Mouse (Mus musculus): Measurements from ENCODE around the gene Ephx3.

- TF ChIP-seq CTCF (IDR thresholded peaks at IDR 0.05; ENCODE audit: extremely low read depth, insufficient read depth, low read length) (no peak), POLR2A (IDR thresholded peaks at IDR 0.05; ENCODE audit: extremely low read depth, insufficient read depth, low read length) (no peak)
Measured at GRCm38 (mm10) chr17:32163910-32164650, 25.3 kb downstream of the Ephx3 start.

Measured in cortical plate, adult 2 months (tissue).